Mouse (Mus musculus): ENCODE data around the gene Specc1. TPM values are rescaled to one million over a fixed set of nuclear protein-coding genes. Genes with fewer than 3 reads are reported as not detected.

Gene Specc1
- total and polyA plus RNA-seq, 3 experiments: 7.3 to 18.6 (median 15.5) TPM

GRCm38 (mm10) chr11:62012039-62012438, 55.5 kb downstream of the Specc1 start:
- Histone ChIP-seq H3K4me1 (ENCODE audit: control insufficient read depth in 1 of 2, insufficient read depth in 2 of 2) (peaks cover 36 to 82% of the 10 kb centered on the region in 2 experiments), H3K4me2 (ENCODE audit: insufficient read depth, low read depth, poor library complexity, severe bottlenecking) (peak overlapping the region; percentile 76), H3K9me3 (replicated peaks; ENCODE audit: low read length) (no peaks in the 10 kb centered on the region), H3K4me3 (replicated peaks in 1 of 3; ENCODE audit: low read depth in 2 of 3, low read length in 2 of 3, poor library complexity in 1 of 3) (peak overlapping the region in 1 of 3 experiments; percentile 18), H3K36me3 (replicated peaks in 1 of 2; ENCODE audit: control insufficient read depth in 1 of 2, insufficient read depth in 1 of 2, low read length in 1 of 2) (peaks cover 0 to 2% of the 10 kb centered on the region in 2 experiments), H3K27me3 (replicated peaks) (no peaks in the 10 kb centered on the region), H3K79me2 (replicated peaks; ENCODE audit: control insufficient read depth, extremely low read depth, insufficient read depth, poor library complexity, severe bottlenecking) (0 out of 2 replicates have a peak, but pooled peaks cover 6% of the 10 kb centered on the region), H3K9ac (ENCODE audit: insufficient read depth, low read depth) (no peak overlapping the region), H3K27ac (ENCODE audit: insufficient read depth, low read depth) (peak overlapping the region; percentile 67; the same call in 1 of the 2 replicates)
- peak; percentile 83 for DNase-seq (ENCODE audit: extremely low read depth)
- in situ Hi-C loops (cut with MboI; ENCODE audit: low pct_ligation_motif_present, low pct_unique_long_range_greater_than_20kb, low sequenced_read_pairs) (no loop called here), dilution Hi-C loops (cut with MboI; ENCODE audit: extremely low pct_ligation_motif_present, extremely low pct_unique_long_range_greater_than_20kb, low sequenced_read_pairs) (no loop called here)
- TF ChIP-seq MYC (IDR thresholded peaks at IDR 0.05; ENCODE audit: low read depth, low read length): no peak
- TF ChIP-seq IRF4 (IDR thresholded peaks at IDR 0.05; ENCODE audit: low read depth, low read length): peak; percentile 58
- TF ChIP-seq MEF2A (IDR thresholded peaks at IDR 0.05; ENCODE audit: borderline replicate concordance, low read depth, low read length): peak; percentile 84
- TF ChIP-seq ETS1 (conservative IDR thresholded peaks at IDR 0.05; ENCODE audit: low read depth, low read length): peak; percentile 65
- peak; percentile 63 for TF ChIP-seq BHLHE40 (IDR thresholded peaks at IDR 0.05; ENCODE audit: low read depth, low read length)
- TF ChIP-seq CHD1 (IDR thresholded peaks at IDR 0.05; ENCODE audit: low read depth, low read length): no peak
- no peak for TF ChIP-seq HCFC1 (IDR thresholded peaks at IDR 0.05; ENCODE audit: low read depth, low read length)
- TF ChIP-seq NELFE (IDR thresholded peaks at IDR 0.05; ENCODE audit: low read depth, low read length): 0 out of 2 replicates have a peak, but pooled peaks have one; percentile 13
- 0 out of 2 replicates have a peak, but pooled peaks have one; percentile 20 for TF ChIP-seq SIN3A (IDR thresholded peaks at IDR 0.05; ENCODE audit: low read length)
- 0 out of 2 replicates have a peak, but pooled peaks have one; percentile 22 for TF ChIP-seq EP300 (IDR thresholded peaks at IDR 0.05; ENCODE audit: low read length)
- 0 out of 2 replicates have a peak, but pooled peaks have one; percentile 49 for TF ChIP-seq MAZ (IDR thresholded peaks at IDR 0.05; ENCODE audit: low read depth, low read length)
- peak; percentile 69 for TF ChIP-seq ZNF384 (IDR thresholded peaks at IDR 0.05; ENCODE audit: low read depth, low read length)

- DNase-seq (ENCODE audit: extremely low read depth): no peak
- Histone ChIP-seq H3K27ac (ENCODE audit: insufficient read depth, low read depth) (no peak overlapping the region), H3K27me3 (replicated peaks) (no peaks in the 10 kb centered on the region), H3K9me3 (replicated peaks; ENCODE audit: low read length) (no peaks in the 10 kb centered on the region), H3K79me2 (replicated peaks; ENCODE audit: control insufficient read depth, extremely low read depth, insufficient read depth, poor library complexity, severe bottlenecking) (0 out of 2 replicates have a peak, but pooled peaks cover 3% of the 10 kb centered on the region), H3K36me3 (replicated peaks in 1 of 2; ENCODE audit: control insufficient read depth in 1 of 2, insufficient read depth in 1 of 2, low read length in 1 of 2) (peaks cover 0 to 2% of the 10 kb centered on the region in 2 experiments), H3K4me1 (ENCODE audit: control insufficient read depth in 1 of 2, insufficient read depth in 2 of 2) (peaks cover 32 to 74% of the 10 kb centered on the region in 2 experiments), H3K9ac (ENCODE audit: insufficient read depth, low read depth) (no peak overlapping the region), H3K4me2 (ENCODE audit: insufficient read depth, low read depth, poor library complexity, severe bottlenecking) (no peak overlapping the region), H3K4me3 (replicated peaks in 1 of 3; ENCODE audit: low read depth in 2 of 3, low read length in 2 of 3, poor library complexity in 1 of 3) (peak overlapping the region in 1 of 3 experiments; percentile 7)
- TF ChIP-seq POLR2A (IDR thresholded peaks at IDR 0.05; ENCODE audit: low read depth, low read length) (no peak), HCFC1 (IDR thresholded peaks at IDR 0.05; ENCODE audit: low read depth, low read length) (no peak), UBTF (IDR thresholded peaks at IDR 0.05; ENCODE audit: low read depth, low read length) (no peak), SIN3A (IDR thresholded peaks at IDR 0.05; ENCODE audit: low read length) (no peak), CTCF (conservative IDR thresholded peaks at IDR 0.05 in 1 of 2, IDR thresholded peaks at IDR 0.05 in 1 of 2; ENCODE audit: low read depth in 2 of 2, low read length in 2 of 2) (no peak), NRF1 (IDR thresholded peaks at IDR 0.05; ENCODE audit: low read depth, low read length) (no peak)
- in situ Hi-C loops (cut with MboI; ENCODE audit: low pct_ligation_motif_present, low pct_unique_long_range_greater_than_20kb, low sequenced_read_pairs): no loop called here
- dilution Hi-C loops (cut with MboI; ENCODE audit: extremely low pct_ligation_motif_present, extremely low pct_unique_long_range_greater_than_20kb, low sequenced_read_pairs): no loop called here
These were observed 56.9 kb downstream of the Specc1 start for GRCm38 (mm10) chr11:62013449-62013848.

Measured in CH12.LX (cell line).